Mouse (Mus musculus): ENCODE results near the gene Gjb5. TPM values are rescaled to one million over a fixed set of nuclear protein-coding genes. Genes with fewer than 3 reads are reported as not detected.

The Gjb5 gene
- polyA plus RNA-seq, 1 experiment: 0.10 TPM

DNA sequence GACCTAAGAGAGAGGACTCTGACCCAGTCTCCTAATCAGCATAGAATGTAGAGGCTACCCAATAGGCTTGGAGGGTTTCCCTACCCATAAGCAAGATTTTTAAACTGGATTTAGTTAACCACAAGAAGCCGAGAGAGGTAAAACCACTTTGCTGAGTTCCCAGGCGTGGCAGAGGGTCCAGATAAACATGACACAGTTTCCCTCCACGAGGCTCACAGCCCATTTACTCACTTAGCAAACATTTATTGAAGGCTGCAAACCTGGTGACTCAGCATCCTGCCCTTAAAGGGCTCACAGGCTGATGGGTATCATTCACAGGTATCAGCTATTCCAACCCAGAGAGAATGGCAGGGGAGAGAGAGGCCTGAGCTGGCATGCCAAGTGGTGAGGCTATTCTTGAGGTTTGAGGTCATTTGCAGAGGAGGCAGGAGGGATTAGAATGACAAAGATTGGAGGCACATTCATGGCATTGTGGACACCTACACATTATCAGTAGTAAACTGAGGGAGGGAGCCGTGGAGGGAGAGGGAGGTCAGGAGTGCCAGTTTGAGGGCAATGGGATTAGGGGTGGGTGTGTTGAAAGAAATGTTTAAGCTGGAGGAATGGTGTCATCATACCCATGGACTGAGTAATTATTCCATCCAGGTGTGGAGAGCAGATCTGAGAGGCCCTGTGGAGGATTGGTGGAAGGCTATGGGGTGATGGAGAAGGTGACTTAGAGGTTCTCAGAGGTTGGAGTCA, 8.3 kb downstream of the Gjb5 start:
- H3K27ac ChIP-seq (ENCODE audit: insufficient read depth, low read depth, low read length): no peak overlapping the region
- no peak for TF ChIP-seq POLR2A (IDR thresholded peaks at IDR 0.05; ENCODE audit: low read depth, low read length)
- no peak for TF ChIP-seq CTCF (IDR thresholded peaks at IDR 0.05; ENCODE audit: extremely low read depth, insufficient read length, insufficient replicate concordance, low read depth, low read length)
- H3K27me3 ChIP-seq (ENCODE audit: control insufficient read depth, insufficient read depth, low read length): no peaks in the 10 kb centered on the region
- H3K4me3 ChIP-seq (ENCODE audit: low read depth, low read length): no peak overlapping the region
- H3K36me3 ChIP-seq (ENCODE audit: control insufficient read depth, insufficient read depth, low read length): no peaks in the 10 kb centered on the region
- no peaks in the 10 kb centered on the region for H3K4me1 ChIP-seq (ENCODE audit: control insufficient read depth, insufficient read depth, insufficient read length, low read length)
- 25% methylated on average over 4 of the region's 4 CpGs for WGBS

DNA sequence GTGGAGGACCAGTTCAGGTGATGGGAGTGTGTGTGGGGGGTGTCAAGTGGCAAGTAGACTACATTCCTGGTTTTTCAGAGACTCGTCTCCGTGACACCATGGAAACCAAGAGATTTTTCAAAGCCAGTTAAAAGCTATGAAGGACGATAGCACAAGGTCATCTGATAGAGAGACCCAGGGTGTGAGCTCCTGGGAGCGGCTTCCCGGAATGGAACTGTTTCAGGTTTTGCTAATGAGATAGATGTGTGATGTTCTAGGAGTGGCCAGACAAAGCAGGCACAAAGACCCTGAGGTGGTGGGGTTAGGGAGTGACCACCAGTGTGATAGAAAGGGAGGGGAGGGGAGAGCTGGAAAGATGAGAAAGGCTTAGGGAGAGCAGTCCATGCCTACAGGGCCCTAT, 13.0 kb downstream of the Gjb5 start:
- H3K4me3 ChIP-seq (ENCODE audit: low read depth, low read length): no peak overlapping the region
- 58% methylated on average over 5 of the region's 5 CpGs for WGBS

DNA sequence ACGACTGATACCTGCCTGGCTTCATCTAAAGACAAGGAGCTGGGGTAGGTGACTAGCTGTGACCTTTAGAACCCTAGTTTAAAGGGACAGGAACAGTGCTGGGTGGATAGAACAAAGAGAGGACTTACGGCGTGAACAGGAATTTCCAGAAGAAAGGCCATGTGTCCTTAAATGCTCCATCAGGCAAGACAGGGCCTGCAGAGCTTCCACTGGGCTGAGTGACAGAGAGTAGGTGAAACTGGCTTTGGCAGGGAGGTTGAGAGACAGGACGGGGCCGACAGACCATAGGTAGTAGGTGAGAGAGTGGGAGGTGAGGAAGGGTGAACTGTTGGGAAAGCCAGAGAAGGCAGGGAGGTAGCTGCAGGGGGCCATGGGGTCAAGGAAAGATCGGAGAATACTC, 16.6 kb downstream of the Gjb5 start:
- TF ChIP-seq CTCF (IDR thresholded peaks at IDR 0.05; ENCODE audit: extremely low read depth, insufficient read length, insufficient replicate concordance, low read depth, low read length) (no peak), POLR2A (IDR thresholded peaks at IDR 0.05; ENCODE audit: low read depth, low read length) (no peak)
- H3K36me3 ChIP-seq (ENCODE audit: control insufficient read depth, insufficient read depth, low read length): no peaks in the 10 kb centered on the region
- H3K27ac ChIP-seq (ENCODE audit: insufficient read depth, low read depth, low read length): no peak overlapping the region
- no peaks in the 10 kb centered on the region for H3K4me1 ChIP-seq (ENCODE audit: control insufficient read depth, insufficient read depth, insufficient read length, low read length)
- H3K27me3 ChIP-seq (ENCODE audit: control insufficient read depth, insufficient read depth, low read length): no peaks in the 10 kb centered on the region
- 38% methylated on average over 6 of the region's 6 CpGs for WGBS
- no peak overlapping the region for H3K4me3 ChIP-seq (ENCODE audit: low read depth, low read length)

More for the DNA sequence above, 13.0 kb downstream of the Gjb5 start:
- no peaks in the 10 kb centered on the region for H3K36me3 ChIP-seq (ENCODE audit: control insufficient read depth, insufficient read depth, low read length)
- H3K27me3 ChIP-seq (ENCODE audit: control insufficient read depth, insufficient read depth, low read length): no peaks in the 10 kb centered on the region
- no peak overlapping the region for H3K27ac ChIP-seq (ENCODE audit: insufficient read depth, low read depth, low read length)
- no peak for TF ChIP-seq CTCF (IDR thresholded peaks at IDR 0.05; ENCODE audit: extremely low read depth, insufficient read length, insufficient replicate concordance, low read depth, low read length)
- TF ChIP-seq POLR2A (IDR thresholded peaks at IDR 0.05; ENCODE audit: low read depth, low read length): no peak
- no peaks in the 10 kb centered on the region for H3K4me1 ChIP-seq (ENCODE audit: control insufficient read depth, insufficient read depth, insufficient read length, low read length)

DNA sequence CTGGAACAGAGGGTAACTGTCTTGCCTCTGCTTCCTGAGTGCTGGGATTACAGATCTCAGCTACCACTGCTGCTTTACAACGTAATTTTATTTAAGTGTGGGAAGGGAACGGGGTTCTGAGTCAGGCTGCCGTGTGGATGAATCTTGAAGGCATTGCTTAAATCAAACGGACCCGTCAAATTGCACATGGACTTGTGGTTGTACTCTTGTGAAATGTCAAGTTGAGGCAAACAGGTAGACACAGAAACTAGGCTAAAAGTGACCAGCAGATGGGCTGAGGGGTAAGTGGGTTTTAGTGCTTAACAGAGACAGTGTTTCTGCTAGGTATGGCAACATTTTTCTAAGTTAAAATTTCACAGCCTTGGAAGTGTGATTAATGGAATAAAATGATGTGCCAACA, 20.3 kb downstream of the Gjb5 start:
- no peak overlapping the region for H3K27ac ChIP-seq (ENCODE audit: insufficient read depth, low read depth, low read length)
- no peak overlapping the region for H3K4me3 ChIP-seq (ENCODE audit: low read depth, low read length)
- 77% methylated on average over 5 of the region's 5 CpGs for WGBS
- no peaks in the 10 kb centered on the region for H3K27me3 ChIP-seq (ENCODE audit: control insufficient read depth, insufficient read depth, low read length)
- no peaks in the 10 kb centered on the region for H3K4me1 ChIP-seq (ENCODE audit: control insufficient read depth, insufficient read depth, insufficient read length, low read length)
- TF ChIP-seq CTCF (IDR thresholded peaks at IDR 0.05; ENCODE audit: extremely low read depth, insufficient read length, insufficient replicate concordance, low read depth, low read length) (no peak), POLR2A (IDR thresholded peaks at IDR 0.05; ENCODE audit: low read depth, low read length) (no peak)
- no peaks in the 10 kb centered on the region for H3K36me3 ChIP-seq (ENCODE audit: control insufficient read depth, insufficient read depth, low read length)

DNA sequence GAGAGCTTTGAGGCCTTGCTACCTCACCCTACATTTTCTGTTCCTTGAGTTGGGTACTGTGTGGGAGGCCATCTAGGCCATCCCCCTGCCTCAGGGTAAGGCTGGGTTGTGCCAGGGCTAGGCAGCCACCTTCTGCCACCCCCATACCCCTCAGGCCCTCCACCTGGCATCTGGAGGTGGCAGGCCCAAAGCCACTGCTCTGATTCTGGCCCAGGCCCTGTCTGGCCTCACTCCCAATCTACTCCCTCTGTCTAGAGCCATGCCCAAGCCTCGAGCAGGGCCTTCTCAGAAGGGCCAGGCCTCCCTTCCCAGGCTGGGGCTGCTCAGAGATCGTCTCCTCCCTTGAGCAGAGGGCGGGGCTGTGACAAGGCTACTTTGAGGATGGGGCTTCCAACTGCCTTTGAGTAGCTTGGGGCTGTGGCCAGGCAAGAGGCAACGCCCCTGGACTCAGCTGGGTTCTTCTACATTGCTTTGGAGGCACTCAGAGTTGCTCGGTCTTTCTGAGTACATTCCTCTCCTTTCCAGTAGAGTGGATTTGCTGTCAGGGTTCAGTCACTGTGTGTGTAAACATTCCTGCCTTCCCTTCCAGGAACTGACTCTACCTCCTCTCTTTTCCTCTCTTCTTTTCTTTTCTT, 23.0 kb downstream of the Gjb5 start:
- WGBS: 41% methylated on average over 5 of the region's 5 CpGs
- H3K27me3 ChIP-seq (ENCODE audit: control insufficient read depth, insufficient read depth, low read length): no peaks in the 10 kb centered on the region
- TF ChIP-seq CTCF (IDR thresholded peaks at IDR 0.05; ENCODE audit: extremely low read depth, insufficient read length, insufficient replicate concordance, low read depth, low read length): no peak
- TF ChIP-seq POLR2A (IDR thresholded peaks at IDR 0.05; ENCODE audit: low read depth, low read length): no peak
- H3K4me1 ChIP-seq (ENCODE audit: control insufficient read depth, insufficient read depth, insufficient read length, low read length): peaks cover 8% of the 10 kb centered on the region
- H3K27ac ChIP-seq (ENCODE audit: insufficient read depth, low read depth, low read length): no peak overlapping the region
- H3K36me3 ChIP-seq (ENCODE audit: control insufficient read depth, insufficient read depth, low read length): no peaks in the 10 kb centered on the region
- no peak overlapping the region for H3K4me3 ChIP-seq (ENCODE audit: low read depth, low read length)

DNA sequence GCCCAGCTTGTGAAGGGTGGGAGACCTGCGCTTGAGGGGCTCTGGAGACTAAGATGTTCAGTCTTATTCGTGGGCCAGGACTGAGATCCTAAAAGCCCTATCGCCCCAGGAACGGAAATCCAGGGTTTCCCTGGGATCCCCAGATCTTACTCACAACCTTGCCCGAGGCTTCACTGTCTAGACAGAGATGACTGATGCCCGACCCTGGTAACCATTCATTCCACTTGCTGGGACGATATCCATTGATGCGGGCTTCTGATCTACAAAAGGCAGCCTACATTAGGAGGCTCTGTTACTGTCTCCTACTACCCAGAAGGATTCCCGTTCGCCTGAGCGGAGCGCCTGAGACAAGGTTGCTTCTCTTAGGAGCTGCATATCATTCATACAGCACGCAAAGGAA, 26.8 kb downstream of the Gjb5 start:
- Histone ChIP-seq H3K36me3 (ENCODE audit: control insufficient read depth, insufficient read depth, low read length) (peaks cover 2% of the 10 kb centered on the region; the same call in 1 of the 2 replicates), H3K4me1 (ENCODE audit: control insufficient read depth, insufficient read depth, insufficient read length, low read length) (peaks cover 16% of the 10 kb centered on the region), H3K27ac (ENCODE audit: insufficient read depth, low read depth, low read length) (no peak overlapping the region), H3K4me3 (ENCODE audit: low read depth, low read length) (no peak overlapping the region), H3K27me3 (ENCODE audit: control insufficient read depth, insufficient read depth, low read length) (no peaks in the 10 kb centered on the region)
- TF ChIP-seq POLR2A (IDR thresholded peaks at IDR 0.05; ENCODE audit: low read depth, low read length): no peak
- TF ChIP-seq CTCF (IDR thresholded peaks at IDR 0.05; ENCODE audit: extremely low read depth, insufficient read length, insufficient replicate concordance, low read depth, low read length): no peak
- WGBS: 56% methylated on average over 13 of the region's 13 CpGs

Data from small intestine, adult 2 months (tissue).